Mouse (Mus musculus) layer of hippocampus, adult 11-12 months (tissue): ENCODE measurements around the gene Rec114.
A peak's percentile ranks its signal among the peaks of the same experiment; 100 is the strongest.

Experiments used
- DNase-seq: peaks from one replicate; pipeline ENCODE4 v3.0.0; 2022; ENCODE audit warnings: low spot score

Gene Rec114

DNA sequence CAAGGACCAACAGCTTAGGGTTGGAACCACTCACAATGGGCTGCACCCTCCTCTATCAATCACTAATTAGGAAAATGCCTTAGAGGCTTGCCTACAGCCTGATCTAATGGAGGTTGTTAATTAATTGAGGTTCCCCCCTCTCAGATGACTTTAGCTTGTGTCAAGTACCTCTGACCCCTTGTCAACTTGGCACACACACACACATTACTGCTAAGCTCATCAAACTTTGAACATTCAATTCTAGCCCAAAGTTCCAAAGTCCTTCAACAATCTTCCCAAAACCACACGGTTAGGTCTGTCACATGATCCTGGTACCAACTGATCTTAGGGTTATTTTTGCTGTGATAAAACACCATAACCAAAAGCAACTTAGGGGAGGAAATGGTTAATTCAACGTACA lies 26.9 kb downstream of the Rec114 start:
- DNase-seq, result no peak

DNA sequence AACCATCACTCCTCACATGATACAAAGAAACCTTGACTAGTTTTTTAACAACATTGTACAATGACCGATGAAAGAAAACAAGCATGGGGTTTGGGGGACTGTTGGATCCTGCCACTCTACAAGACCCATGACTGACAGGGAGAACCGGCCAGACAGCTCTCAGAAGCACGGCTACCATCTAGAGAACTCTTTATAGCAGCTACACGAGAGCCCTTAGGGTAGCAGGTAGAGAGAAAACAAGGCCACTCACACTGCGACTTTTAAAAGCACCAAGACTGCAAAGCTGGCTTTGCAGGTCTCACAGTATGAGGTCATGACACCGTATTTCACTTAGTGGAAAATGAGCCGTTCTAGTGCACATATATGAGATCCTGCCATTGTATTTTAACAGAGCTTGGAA lies 33.1 kb downstream of the Rec114 start:
- DNase-seq, result no peak

GRCm38 (mm10) chr9:58709939-58710338 lies 33.8 kb downstream of the Rec114 start:
- DNase-seq, result peak; percentile 79

GRCm38 (mm10) chr9:58707796-58708195 lies 36.0 kb downstream of the Rec114 start:
- no peak for DNase-seq

- DNase-seq, result no peak
Observed at GRCm38 (mm10) chr9:58706024-58706423, 37.7 kb downstream of the Rec114 start.

GRCm38 (mm10) chr9:58703766-58704165 lies 40.0 kb downstream of the Rec114 start:
- DNase-seq, result no peak

- DNase-seq, result no peak
Observed at GRCm38 (mm10) chr9:58701751-58702150, 42.0 kb downstream of the Rec114 start.

DNA sequence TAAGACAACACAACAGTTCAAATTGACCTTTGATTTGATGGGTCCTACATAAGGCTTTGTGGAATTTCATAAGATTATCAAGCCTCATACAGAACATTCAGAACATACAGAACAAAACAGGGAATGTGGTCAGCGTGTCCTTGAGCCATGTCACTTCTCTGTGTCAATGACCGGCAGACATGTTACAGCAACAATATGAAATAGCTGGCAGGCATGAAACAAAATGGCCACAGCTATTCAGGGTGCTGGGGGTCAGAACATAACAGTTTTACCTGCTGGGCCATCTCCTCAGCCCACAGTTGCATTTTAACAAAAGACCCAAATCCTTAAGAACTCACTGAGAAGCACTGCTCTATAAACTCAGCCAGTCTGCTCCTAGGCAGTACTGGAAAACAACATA lies 45.3 kb downstream of the Rec114 start:
- DNase-seq, result no peak

GRCm38 (mm10) chr9:58691471-58691870 lies 52.3 kb downstream of the Rec114 start:
- DNase-seq, result no peak

- no peak for DNase-seq
Observed at GRCm38 (mm10) chr9:58690701-58691100, 53.1 kb downstream of the Rec114 start.

DNA sequence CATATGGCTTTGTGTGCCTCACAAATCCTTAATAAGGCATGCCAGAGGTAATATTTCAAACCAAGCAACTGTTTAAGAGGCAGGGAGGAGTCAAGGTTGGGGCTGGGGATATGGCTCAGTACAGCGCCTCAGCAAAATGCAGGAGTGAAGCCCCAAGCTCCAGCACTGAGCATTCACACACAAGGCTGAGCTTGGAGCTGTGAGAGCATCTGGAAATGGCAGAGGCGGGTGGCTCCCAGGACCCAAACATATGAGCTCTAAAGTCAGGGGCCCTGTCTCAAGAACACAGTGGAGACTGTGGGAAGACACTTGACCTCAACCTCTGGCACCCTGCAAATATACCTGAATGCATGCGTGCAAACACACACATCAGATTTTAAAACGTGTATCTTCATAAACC lies 55.7 kb downstream of the Rec114 start:
- DNase-seq, result no peak

DNA sequence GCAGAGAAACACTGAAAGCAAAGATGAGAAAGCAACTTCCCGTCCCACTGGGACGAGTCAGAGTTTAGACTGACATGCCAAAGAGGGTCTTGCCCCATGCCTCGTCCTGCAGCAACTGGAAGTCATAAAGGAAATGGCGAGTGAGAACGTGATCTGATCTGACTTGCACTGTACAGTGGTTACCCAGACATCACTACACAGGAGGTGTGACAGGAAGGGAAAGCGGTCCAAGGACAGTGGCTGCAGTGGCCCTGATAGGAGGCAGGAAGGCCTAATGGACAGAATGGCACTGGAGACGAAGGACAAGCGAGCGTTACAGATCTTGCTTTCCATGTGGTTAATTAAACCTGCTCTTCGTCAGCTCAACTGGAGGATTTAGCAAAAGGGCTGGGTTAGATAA lies 58.5 kb downstream of the Rec114 start:
- DNase-seq, result no peak

DNA sequence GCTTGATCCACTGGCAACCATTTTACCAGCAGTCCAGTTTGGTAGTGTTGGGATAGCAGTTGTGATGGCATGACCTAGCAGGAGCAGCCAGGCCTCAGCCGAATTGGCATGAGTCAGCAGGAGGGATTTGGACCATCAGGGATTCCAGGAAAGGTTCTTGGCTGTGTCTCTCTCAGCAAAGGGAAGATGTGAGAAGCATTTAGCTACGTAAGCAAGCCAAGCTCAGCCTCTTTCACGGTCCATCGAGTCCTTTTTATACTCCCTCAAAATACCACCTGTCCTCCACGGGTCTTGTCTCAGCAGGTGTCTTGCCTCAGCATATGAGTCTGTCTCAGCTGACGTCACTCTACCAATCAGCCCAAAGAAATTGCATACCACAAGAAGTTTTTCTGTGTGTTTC lies 60.4 kb downstream of the Rec114 start:
- DNase-seq, result no peak

DNA sequence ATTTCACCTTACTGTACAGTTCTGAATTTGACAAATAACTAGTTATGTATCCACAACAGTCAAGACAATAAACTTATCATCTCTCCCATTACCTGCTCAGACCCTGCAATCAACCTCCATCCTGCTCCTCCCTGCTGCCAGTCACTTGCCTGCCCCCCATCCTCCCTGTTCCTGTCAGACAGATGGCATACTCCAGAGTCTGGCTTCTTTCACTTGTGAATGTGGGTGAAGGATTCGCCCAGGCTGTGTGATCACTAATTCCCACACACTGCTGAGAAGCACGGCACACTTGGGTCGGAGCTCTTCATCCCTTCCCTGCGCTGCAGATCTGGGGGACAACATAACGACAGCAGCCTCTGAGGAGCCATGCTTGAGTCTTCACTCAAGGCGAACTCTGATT lies 61.7 kb downstream of the Rec114 start:
- no peak for DNase-seq

GRCm38 (mm10) chr9:58681411-58681810 lies 62.4 kb downstream of the Rec114 start:
- no peak for DNase-seq

GRCm38 (mm10) chr9:58675371-58675770 lies 68.4 kb downstream of the Rec114 start:
- DNase-seq, result no peak

GRCm38 (mm10) chr9:58674736-58675135 lies 69.0 kb downstream of the Rec114 start:
- DNase-seq, result no peak

DNA sequence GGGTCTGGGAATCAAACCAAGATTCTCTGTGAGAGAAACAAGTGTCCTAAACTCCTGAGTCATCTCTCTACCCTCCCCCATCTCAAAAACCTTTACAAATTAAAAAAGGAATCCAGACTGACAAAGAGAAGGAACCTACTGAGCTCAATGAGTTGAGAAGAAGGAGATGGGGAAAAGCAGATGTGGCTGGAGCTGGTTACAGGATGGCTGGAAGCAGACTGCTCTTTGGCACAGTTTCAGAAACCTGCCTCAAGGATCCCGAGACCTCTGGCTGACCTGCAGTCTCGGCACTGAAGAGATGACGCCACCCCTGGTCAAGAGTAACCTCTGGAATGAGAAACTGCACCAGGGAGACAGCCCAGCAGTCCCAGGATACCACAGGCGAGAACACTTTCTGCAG lies 71.3 kb downstream of the Rec114 start:
- no peak for DNase-seq

DNA sequence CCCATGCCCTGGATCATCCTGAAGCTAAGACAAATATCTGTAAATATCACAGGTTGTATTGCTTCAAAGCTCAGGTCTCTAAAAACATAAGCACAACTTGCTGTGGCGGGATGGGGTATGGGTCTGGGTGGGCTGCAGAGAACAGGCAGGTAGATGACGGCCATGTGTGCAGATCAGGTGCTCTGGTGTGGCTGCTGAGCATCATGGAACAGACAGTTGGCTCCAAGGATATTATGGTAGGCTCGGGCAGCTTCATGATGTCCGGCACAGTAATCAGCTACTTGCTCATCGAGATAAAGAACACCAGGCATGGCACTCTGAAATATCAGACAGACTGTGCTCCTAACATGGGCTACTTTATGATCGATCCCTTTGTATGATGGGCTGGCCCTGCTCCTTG lies 73.9 kb downstream of the Rec114 start:
- DNase-seq, result no peak

- DNase-seq, result no peak
Observed at GRCm38 (mm10) chr9:58669071-58669470, 74.7 kb downstream of the Rec114 start.

DNA sequence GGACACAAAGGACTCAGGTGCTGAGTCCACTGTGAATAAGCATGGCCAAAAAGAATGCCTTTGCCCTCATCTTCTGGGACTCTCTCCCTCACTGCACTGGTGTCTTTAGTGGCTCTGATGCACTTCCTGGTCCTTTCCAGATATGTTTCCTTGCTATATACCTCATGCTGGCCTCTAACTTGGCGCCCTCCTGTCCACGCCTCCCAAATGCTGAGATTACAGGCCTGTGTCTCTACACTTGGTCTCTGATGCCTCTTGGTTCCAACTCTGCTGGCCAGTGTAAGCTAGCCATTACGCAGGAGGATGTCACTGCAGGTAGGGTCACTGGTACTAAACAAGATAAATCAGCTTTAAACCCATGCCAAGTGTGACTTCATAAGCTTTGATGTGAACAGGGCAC lies 75.6 kb downstream of the Rec114 start:
- DNase-seq, result no peak

GRCm38 (mm10) chr9:58667244-58667643 lies 76.5 kb downstream of the Rec114 start:
- DNase-seq, result no peak

GRCm38 (mm10) chr9:58666191-58666590 lies 77.6 kb downstream of the Rec114 start:
- DNase-seq, result no peak

DNA sequence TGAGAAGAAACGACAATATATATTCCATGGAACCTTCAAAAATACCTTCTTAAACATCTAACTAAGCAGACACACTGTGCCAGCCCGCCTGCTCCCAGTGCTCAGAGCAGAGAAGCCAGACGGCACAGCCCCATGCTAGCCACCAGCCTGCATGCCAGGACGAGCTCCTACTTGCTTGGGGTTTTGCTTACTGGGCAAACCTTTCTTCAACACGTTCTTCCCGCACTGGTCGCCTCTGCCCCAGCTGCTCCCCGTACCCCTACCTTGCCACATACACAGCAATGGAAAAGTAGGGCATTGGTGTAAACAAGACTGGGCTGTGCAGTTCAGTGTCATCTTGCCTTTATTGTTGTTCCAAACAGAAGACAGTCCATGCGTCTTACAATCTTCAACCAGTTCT lies 78.3 kb downstream of the Rec114 start:
- DNase-seq, result no peak

- DNase-seq, result no peak
Observed at GRCm38 (mm10) chr9:58662791-58663190, 81.0 kb downstream of the Rec114 start.
